Mouse (Mus musculus) forebrain, embryonic 16.5 days (tissue): Measurements from ENCODE around the gene Efna5. TPM values are rescaled to one million over a fixed set of nuclear protein-coding genes. Genes with fewer than 3 reads are reported as not detected.

Experiments
- ATAC-seq: fragments of 200-750 bp; cut with Nextera tagmentation; 2 replicates; pipeline ENCODE4 v1.8.0; 2017; ENCODE audit warnings: mild to moderate bottlenecking, moderate library complexity
- H3K27ac ChIP-seq: fragments of 300-500 bp; sonication (generic); 2 replicates; pipeline ENCODE4 v1.5.1; 2014; ENCODE audit warnings: low read length, control low read depth
- H3K27me3 ChIP-seq: fragments of 300-500 bp; sonication (generic); replicated peaks from 2 replicates; pipeline ENCODE4 v1.6.1; 2014; ENCODE audit warnings: low read length; ENCODE audit not compliant: control insufficient read depth, insufficient read depth
- H3K36me3 ChIP-seq: fragments of 300-500 bp; sonication (generic); 2 replicates; pipeline ENCODE4 v1.6.1; 2014; ENCODE audit not compliant: control insufficient read depth, insufficient read depth
- H3K4me1 ChIP-seq: fragments of 300-500 bp; sonication (generic); replicated peaks from 2 replicates; pipeline ENCODE4 v1.6.1; 2014; ENCODE audit warnings: low read length; ENCODE audit not compliant: control insufficient read depth, insufficient read depth
- H3K4me2 ChIP-seq: fragments of 300-500 bp; sonication (generic); 2 replicates; pipeline ENCODE4 v1.6.1; 2014; ENCODE audit warnings: mild to moderate bottlenecking, low read length, control low read depth
- H3K4me3 ChIP-seq: fragments of 300-500 bp; sonication (generic); replicated peaks from 2 replicates; pipeline ENCODE4 v1.5.1; 2014; ENCODE audit warnings: mild to moderate bottlenecking, low read length, control low read depth
- H3K9ac ChIP-seq: fragments of 300-500 bp; sonication (generic); replicated peaks from 2 replicates; pipeline ENCODE4 v1.6.1; 2014; ENCODE audit warnings: low read depth, low read length, control low read depth
- H3K9me3 ChIP-seq: fragments of 300-500 bp; sonication (generic); 2 replicates; pipeline ENCODE4 v1.6.1; 2016; ENCODE audit warnings: low read length; ENCODE audit not compliant: control insufficient read depth
- WGBS: fragments of 180-500 bp; shearing (Covaris S2); extraction: QIAGEN DNeasy Blood & Tissue Kit; methylation state at CpG from one replicate; pipeline ENCODE4 v1.1.7; 2014; 5-methylcytosine and 5-hydroxymethylcytosine counted together
- polyA plus RNA-seq: library from polyadenylated mRNA; unstranded; fragments of >200 nt; fragmentation: Nextera tagmentation; extraction: Ambion mirVana; gene quantifications from 2 replicates; pipeline ENCODE4 v1.2.1, GENCODE M21; 2015

The Efna5 gene
- polyA plus RNA-seq, 1 experiment from 2014 or later, result 22.4 TPM

GRCm38 (mm10) chr17:62655819-62656355, 225.2 kb downstream of the Efna5 start:
- Histone ChIP-seq H3K27ac (no peak overlapping the region), H3K27me3 (no peaks in the 10 kb centered on the region), H3K36me3 (no peaks in the 10 kb centered on the region), H3K4me3 (no peak overlapping the region), H3K9me3 (no peaks in the 10 kb centered on the region), H3K9ac (no peak overlapping the region), H3K4me2 (no peak overlapping the region), H3K4me1 (peaks cover 30% of the 10 kb centered on the region)
- 66% methylated on average over 16 of the region's 16 CpGs for WGBS
- ATAC-seq, result no peak

- H3K4me1 ChIP-seq, result 0 out of 2 replicates have a peak, but pooled peaks cover 6% of the 10 kb centered on the region
- no peaks in the 10 kb centered on the region for H3K9me3 ChIP-seq
- H3K27ac ChIP-seq, result no peak overlapping the region
- ATAC-seq, result no peak
- no peaks in the 10 kb centered on the region for H3K36me3 ChIP-seq
- H3K4me3 ChIP-seq, result no peak overlapping the region
- WGBS, result 73% methylated on average over 6 of the region's 6 CpGs
- no peak overlapping the region for H3K9ac ChIP-seq
- no peak overlapping the region for H3K4me2 ChIP-seq
- no peaks in the 10 kb centered on the region for H3K27me3 ChIP-seq
Observed at GRCm38 (mm10) chr17:62652451-62652850, 228.7 kb downstream of the Efna5 start.

DNA sequence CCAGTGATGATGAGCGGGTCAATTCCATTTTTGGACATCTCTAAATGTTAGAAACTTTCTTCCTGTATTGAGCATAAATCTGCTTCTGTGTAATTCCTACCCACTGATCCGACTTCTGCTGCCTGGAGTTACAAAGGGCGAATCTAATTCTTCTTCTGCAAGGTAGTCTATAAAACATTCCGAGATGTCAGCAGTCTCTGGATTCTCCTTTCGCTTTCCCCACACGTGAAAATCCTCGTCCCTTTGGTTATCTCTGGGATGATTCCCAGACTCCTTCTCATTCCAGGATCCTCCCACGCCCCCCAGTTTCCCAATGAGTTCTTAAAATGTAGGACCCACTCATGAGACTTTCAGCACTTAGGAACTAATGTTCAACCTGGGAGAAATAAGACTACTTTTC, 229.4 kb downstream of the Efna5 start:
- Histone ChIP-seq H3K27me3 (no peaks in the 10 kb centered on the region), H3K4me3 (no peak overlapping the region), H3K9ac (no peak overlapping the region), H3K4me1 (0 out of 2 replicates have a peak, but pooled peaks cover 3% of the 10 kb centered on the region), H3K4me2 (no peak overlapping the region), H3K9me3 (no peaks in the 10 kb centered on the region), H3K36me3 (no peaks in the 10 kb centered on the region), H3K27ac (no peak overlapping the region)
- no peak for ATAC-seq
- 92% methylated on average over 8 of the region's 8 CpGs for WGBS

DNA sequence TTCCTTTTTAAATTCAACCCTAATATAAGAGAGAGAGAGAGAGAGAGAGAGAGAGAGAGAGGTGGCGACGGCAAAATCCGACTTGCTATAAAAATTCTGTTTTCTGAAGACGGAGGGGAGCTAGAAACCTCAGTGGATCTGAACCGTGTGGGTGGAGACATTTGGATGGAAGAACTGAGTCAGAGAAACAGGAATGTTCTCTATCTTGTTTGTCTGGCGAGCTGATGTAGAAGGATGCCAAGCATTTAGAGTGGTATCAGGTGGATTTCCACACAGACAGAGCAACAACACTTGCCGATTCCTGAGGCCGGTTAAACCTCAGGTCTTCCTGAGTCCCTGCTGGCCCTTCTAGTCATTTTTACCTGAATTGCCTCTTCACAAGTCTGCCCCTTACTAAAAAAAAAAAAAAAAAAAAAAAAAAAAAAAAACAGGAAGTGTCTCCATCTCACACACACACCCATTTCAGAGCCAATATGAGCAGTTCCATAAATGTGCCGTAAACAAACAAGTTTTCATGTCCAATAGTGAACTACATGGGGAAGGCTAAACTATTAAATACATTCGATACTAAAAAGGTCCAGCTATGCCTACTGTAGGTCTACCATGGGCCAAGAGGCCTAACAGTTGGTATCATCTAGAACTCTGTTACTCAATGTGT, 231.7 kb downstream of the Efna5 start:
- no peak for ATAC-seq
- Histone ChIP-seq H3K9me3 (no peaks in the 10 kb centered on the region), H3K27me3 (no peaks in the 10 kb centered on the region), H3K36me3 (no peaks in the 10 kb centered on the region), H3K4me2 (no peak overlapping the region), H3K9ac (no peak overlapping the region), H3K4me1 (no peaks in the 10 kb centered on the region), H3K4me3 (no peak overlapping the region), H3K27ac (no peak overlapping the region)
- WGBS, result 90% methylated on average over 10 of the region's 10 CpGs

- H3K4me2 ChIP-seq, result no peak overlapping the region
- H3K9ac ChIP-seq, result no peak overlapping the region
- H3K27ac ChIP-seq, result no peak overlapping the region
- 99% methylated on average over 8 of the region's 8 CpGs for WGBS
- ATAC-seq, result no peak
- H3K9me3 ChIP-seq, result no peaks in the 10 kb centered on the region
- H3K4me3 ChIP-seq, result no peak overlapping the region
- H3K27me3 ChIP-seq, result no peaks in the 10 kb centered on the region
- no peaks in the 10 kb centered on the region for H3K36me3 ChIP-seq
- peaks cover 5% of the 10 kb centered on the region; the same call in 1 of the 2 replicates for H3K4me1 ChIP-seq
Observed at GRCm38 (mm10) chr17:62646836-62647235, 234.3 kb downstream of the Efna5 start.

DNA sequence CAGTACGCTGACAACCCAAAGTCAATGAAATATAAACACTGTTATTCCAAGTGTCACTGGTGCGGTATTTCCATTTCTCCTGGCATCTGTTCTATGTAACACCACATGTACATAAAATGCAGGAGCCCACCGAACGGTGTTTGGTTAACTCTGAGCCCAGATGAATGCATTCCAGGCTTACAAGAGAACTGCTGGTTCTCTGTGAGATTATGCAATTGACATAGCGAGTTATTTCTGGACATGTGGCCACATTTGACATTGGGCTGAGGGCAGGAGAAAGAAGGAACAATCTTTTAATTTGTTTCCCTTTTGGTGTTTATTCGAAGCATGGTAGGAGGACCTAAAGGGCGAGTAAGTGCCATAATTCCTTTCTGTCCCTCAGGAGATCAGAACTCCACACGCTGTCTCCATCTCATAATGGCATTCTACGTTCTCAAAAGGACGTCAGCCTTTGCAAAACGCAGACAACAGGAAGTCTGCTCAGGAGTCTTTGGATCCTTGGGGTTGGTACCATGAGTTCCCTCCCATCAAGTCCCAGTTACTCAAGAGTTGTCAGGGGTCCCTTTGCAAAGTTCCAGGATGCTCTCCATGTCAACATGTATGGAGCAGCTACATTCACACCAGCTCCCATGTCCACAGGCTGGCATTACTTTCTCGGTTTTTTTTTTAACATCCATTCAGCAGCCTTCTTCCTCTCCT, 238.5 kb downstream of the Efna5 start:
- Histone ChIP-seq H3K27me3 (no peaks in the 10 kb centered on the region), H3K4me2 (no peak overlapping the region), H3K4me3 (no peak overlapping the region), H3K4me1 (peaks cover 5% of the 10 kb centered on the region; the same call in 1 of the 2 replicates), H3K9ac (no peak overlapping the region), H3K36me3 (no peaks in the 10 kb centered on the region), H3K9me3 (no peaks in the 10 kb centered on the region), H3K27ac (no peak overlapping the region)
- WGBS, result 72% methylated on average over 12 of the region's 12 CpGs
- no peak for ATAC-seq

DNA sequence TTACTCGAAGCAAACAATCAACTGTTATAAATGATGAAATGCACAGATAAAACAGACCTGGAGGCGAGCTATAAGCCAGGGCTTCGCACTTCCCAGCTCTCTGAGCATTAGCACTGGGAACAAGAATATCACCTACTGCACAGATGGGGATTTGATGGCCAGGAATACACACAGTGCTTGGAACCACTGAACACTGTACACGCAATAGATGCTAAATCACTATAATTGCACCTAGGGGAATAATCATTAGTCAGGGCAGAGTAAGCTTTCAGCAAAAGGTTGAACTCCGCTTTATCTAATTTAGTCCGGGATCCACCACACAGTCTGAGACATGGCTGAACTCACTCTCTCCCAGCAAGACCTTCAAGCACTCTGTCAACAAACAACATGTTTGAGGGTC, 240.5 kb downstream of the Efna5 start:
- no peaks in the 10 kb centered on the region for H3K27me3 ChIP-seq
- H3K9ac ChIP-seq, result no peak overlapping the region
- H3K4me3 ChIP-seq, result no peak overlapping the region
- H3K9me3 ChIP-seq, result no peaks in the 10 kb centered on the region
- peaks cover 5% of the 10 kb centered on the region; the same call in 1 of the 2 replicates for H3K4me1 ChIP-seq
- no peak overlapping the region for H3K27ac ChIP-seq
- no peak for ATAC-seq
- H3K4me2 ChIP-seq, result no peak overlapping the region
- 87% methylated on average over 6 of the region's 6 CpGs for WGBS
- no peaks in the 10 kb centered on the region for H3K36me3 ChIP-seq

GRCm38 (mm10) chr17:62636896-62637295, 244.2 kb downstream of the Efna5 start:
- H3K27ac ChIP-seq, result no peak overlapping the region
- 96% methylated on average over 7 of the region's 7 CpGs for WGBS
- no peak for ATAC-seq

DNA sequence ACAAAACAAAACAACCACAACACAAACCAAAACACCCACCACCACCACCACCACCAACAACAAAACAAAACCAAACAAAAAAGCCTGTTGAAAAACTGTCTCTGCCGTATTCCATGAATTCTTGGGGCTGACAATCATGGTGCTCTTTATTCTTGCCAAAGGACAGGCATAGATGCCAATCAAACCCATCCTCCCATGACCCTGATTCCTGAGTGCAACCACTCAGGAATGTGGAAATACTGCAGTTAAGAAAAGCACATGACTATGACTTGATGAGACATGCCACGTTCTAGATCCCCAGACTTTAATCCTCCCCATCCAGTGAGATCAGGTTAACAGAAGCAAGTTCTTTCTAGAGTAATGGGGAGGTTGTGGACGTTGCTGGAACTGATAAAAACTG, 246.2 kb downstream of the Efna5 start:
- 58% methylated on average over 3 of the region's 3 CpGs for WGBS
- no peak for ATAC-seq
- H3K36me3 ChIP-seq, result no peaks in the 10 kb centered on the region
- H3K4me3 ChIP-seq, result no peak overlapping the region
- H3K4me1 ChIP-seq, result no peaks in the 10 kb centered on the region
- H3K27ac ChIP-seq, result no peak overlapping the region
- no peaks in the 10 kb centered on the region for H3K9me3 ChIP-seq
- no peaks in the 10 kb centered on the region for H3K27me3 ChIP-seq
- no peak overlapping the region for H3K9ac ChIP-seq
- H3K4me2 ChIP-seq, result no peak overlapping the region

More at GRCm38 (mm10) chr17:62636896-62637295, 244.2 kb downstream of the Efna5 start:
- Histone ChIP-seq H3K4me2 (no peak overlapping the region), H3K36me3 (no peaks in the 10 kb centered on the region), H3K27me3 (no peaks in the 10 kb centered on the region), H3K4me3 (no peak overlapping the region), H3K9me3 (no peaks in the 10 kb centered on the region), H3K9ac (no peak overlapping the region), H3K4me1 (no peaks in the 10 kb centered on the region)
